In the genomic region with DNA sequence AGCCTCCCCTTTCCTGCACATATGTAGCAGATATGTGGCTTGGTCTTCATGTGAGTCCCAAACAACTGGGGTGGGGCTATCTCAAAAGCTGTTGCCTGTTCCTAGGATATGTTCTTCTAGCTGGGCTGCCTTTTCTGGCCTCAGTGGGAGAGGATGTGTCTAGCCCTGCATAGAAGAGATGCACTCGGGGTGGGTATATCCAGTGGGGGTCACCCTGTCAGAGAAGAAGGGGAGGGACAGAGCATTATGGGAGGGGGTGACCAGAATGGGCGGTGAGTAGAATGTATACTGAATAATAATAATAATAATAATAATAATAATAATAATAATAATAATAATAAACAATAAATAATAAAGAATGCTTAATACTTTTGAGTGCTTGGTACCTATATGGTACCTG, we compare ENCODE assay signal across 46 mouse cellular contexts. TPM values are rescaled to one million over a fixed set of nuclear protein-coding genes. Genes with fewer than 3 reads are reported as not detected.
"Had no signal": no experiment of that assay in that cellular context is flagged by ENCODE, and none has a peak within 500 bp of the region (broad histone marks: within the 10 kb centered on the region; RNA-seq: fewer than 3 reads in every experiment).

No protein-coding gene starts in this region.

- H3K4me2 ChIP-seq: heart, embryonic 11.5 days; heart, embryonic 12.5 days; heart, embryonic 13.5 days; heart, embryonic 15.5 days; hindbrain, embryonic 12.5 days; hindbrain, embryonic 13.5 days; hindbrain, embryonic 14.5 days; hindbrain, embryonic 15.5 days; intestine, embryonic 15.5 days; kidney, embryonic 15.5 days had no signal

- H3K27ac ChIP-seq: heart, adult 2 months; heart, embryonic 10.5 days; heart, embryonic 13.5 days; heart, embryonic 15.5 days; hindbrain, embryonic 10.5 days; hindbrain, embryonic 12.5 days; hindbrain, embryonic 13.5 days; hindbrain, embryonic 14.5 days; hindbrain, embryonic 15.5 days; intestine, embryonic 15.5 days; kidney, embryonic 15.5 days; kidney, postnatal 0 days; layer of hippocampus, adult 2 months had no signal

- DNase-seq: heart, adult 2 months; heart, postnatal 10 days; heart, postnatal 14 days; heart, postnatal 36 days; heart, postnatal 4 days; kidney, adult 11 months; kidney, adult 18-20 months; kidney, adult 2 months; kidney, adult 8-10 months; kidney, adult 9 months; kidney, postnatal 10 days; kidney, postnatal 14 days; kidney, postnatal 25 days; kidney, postnatal 36 days; kidney, postnatal 4 days; layer of hippocampus, adult 9-11 months; layer of hippocampus, postnatal 36 days had no signal

- H3K36me3 ChIP-seq: heart, embryonic 10.5 days; heart, embryonic 12.5 days; heart, embryonic 13.5 days; heart, embryonic 15.5 days; hindbrain, embryonic 10.5 days; hindbrain, embryonic 12.5 days; hindbrain, embryonic 13.5 days; hindbrain, embryonic 15.5 days; intestine, embryonic 15.5 days; kidney, embryonic 15.5 days had no signal

- H3K9me3 ChIP-seq: heart, embryonic 10.5 days; heart, embryonic 12.5 days; heart, embryonic 13.5 days; heart, embryonic 15.5 days; hindbrain, embryonic 10.5 days; hindbrain, embryonic 12.5 days; hindbrain, embryonic 13.5 days; hindbrain, embryonic 15.5 days; intestine, embryonic 15.5 days; kidney, embryonic 15.5 days had no signal

- H3K4me3 ChIP-seq: heart, adult 2 months; heart, embryonic 10.5 days; heart, embryonic 12.5 days; heart, embryonic 13.5 days; heart, embryonic 15.5 days; hindbrain, embryonic 10.5 days; hindbrain, embryonic 12.5 days; hindbrain, embryonic 13.5 days; hindbrain, embryonic 15.5 days; intestine, embryonic 15.5 days; kidney, embryonic 15.5 days; layer of hippocampus, adult 2 months had no signal

- ATAC-seq: hindbrain, embryonic 16.5 days; inflammation-experienced regulatory T-cells, adult 6 months; intestine, embryonic 15.5 days; intestine, embryonic 16.5 days; intestine, postnatal 0 days had no signal

- H3K4me1 ChIP-seq: heart, embryonic 10.5 days; heart, embryonic 12.5 days; heart, embryonic 13.5 days; heart, embryonic 15.5 days; hindbrain, embryonic 10.5 days; hindbrain, embryonic 12.5 days; hindbrain, embryonic 13.5 days; hindbrain, embryonic 15.5 days; intestine, embryonic 15.5 days; kidney, embryonic 15.5 days had no signal

- H3K27me3 ChIP-seq: heart, embryonic 12.5 days; heart, embryonic 13.5 days; heart, embryonic 15.5 days; hindbrain, embryonic 12.5 days; hindbrain, embryonic 13.5 days; hindbrain, embryonic 15.5 days; intestine, embryonic 15.5 days; kidney, embryonic 15.5 days had no signal

- H3K9ac ChIP-seq: heart, embryonic 12.5 days; heart, embryonic 13.5 days; heart, embryonic 15.5 days; hindbrain, embryonic 12.5 days; hindbrain, embryonic 13.5 days; hindbrain, embryonic 14.5 days; hindbrain, embryonic 15.5 days; intestine, embryonic 15.5 days; kidney, embryonic 15.5 days had no signal

RNA-seq across cellular contexts. Expression of a gene that starts 57.8 kb away (rescaled TPM):
- total RNA-seq: heart, adult 8-10 months; heart, postnatal 4 days; hematopoietic stem cell, adult 5-6 weeks; layer of hippocampus, adult 18-20 months; layer of hippocampus, adult 2 months; layer of hippocampus, adult 8-10 months; layer of hippocampus, postnatal 10 days; layer of hippocampus, postnatal 14 days; layer of hippocampus, postnatal 25 days; layer of hippocampus, postnatal 36 days had no signal
- polyA plus RNA-seq: heart, adult 2 months; heart, embryonic 10.5 days; heart, embryonic 11.5 days; heart, embryonic 12.5 days; heart, embryonic 13.5 days; heart, embryonic 14.5 days; heart, embryonic 15.5 days; heart, embryonic 16.5 days; heart, postnatal 0 days; hindbrain, embryonic 10.5 days; hindbrain, embryonic 12.5 days; hindbrain, embryonic 13.5 days; hindbrain, embryonic 14.5 days; hindbrain, embryonic 15.5 days; hindbrain, embryonic 16.5 days; inflammation-experienced regulatory T-cells, adult 6 months; large intestine, adult 2 months had no signal
